Mouse (Mus musculus) layer of hippocampus, postnatal 25 days (tissue): ENCODE data around the gene Mpz. TPM values are rescaled to one million over a fixed set of nuclear protein-coding genes. Genes with fewer than 3 reads are reported as not detected.

Experiments used
- total RNA-seq, 2 experiments: library from RNA; stranded (reverse); gene quantifications; 2 replicates each; pipeline ENCODE4 v1.2.3; 2021

The Mpz gene
- total RNA-seq, 2 experiments from 2014 or later = not detected

Other genes with a start within 250 kb of the Mpz start
- gene Fcrlb, start 237.8 kb upstream of the Mpz start, total RNA-seq = under 1 TPM in 1 of 2 experiments, not detected in 1; 0.54 TPM
- not detected for gene Fcrla, start 223.1 kb upstream of the Mpz start, total RNA-seq
- gene Fcgr2b, start 174.2 kb upstream of the Mpz start, total RNA-seq = 1 to 10 TPM; 3.4 to 3.6 TPM
- under 1 TPM in 1 of 2 experiments, not detected in 1; 0.22 TPM for gene Fcgr4, start 131.8 kb upstream of the Mpz start, total RNA-seq
- 10 to 100 TPM; 12.1 to 14.0 TPM for gene Fcgr3, start 85.8 kb upstream of the Mpz start, total RNA-seq
- 1 to 10 TPM in 1 of 2 experiments, under 1 TPM in 1; 0.52 to 1.5 TPM for gene Cfap126, start 36.8 kb upstream of the Mpz start, total RNA-seq
- gene Sdhc, start 108 bp upstream of the Mpz start, total RNA-seq = 100 to 1,000 TPM; 204 to 220 TPM
- 10 to 100 TPM; 42.1 to 43.6 TPM for gene Pcp4l1, start 45.6 kb downstream of the Mpz start, total RNA-seq
- gene Nr1i3, start 63.3 kb downstream of the Mpz start, total RNA-seq = under 1 TPM; 0.12 to 0.15 TPM
- gene Tomm40l, start 71.8 kb downstream of the Mpz start, total RNA-seq = 10 to 100 TPM; 81.4 to 85.9 TPM
- gene Apoa2, start 74.3 kb downstream of the Mpz start, total RNA-seq = 1 to 10 TPM; 1.9 to 2.3 TPM
- 10 to 100 TPM; 13.1 to 15.8 TPM for gene Fcer1g, start 83.7 kb downstream of the Mpz start, total RNA-seq
- 10 to 100 TPM; 23.5 to 26.1 TPM for gene Adamts4, start 99.7 kb downstream of the Mpz start, total RNA-seq
- gene Ndufs2, start 100.7 kb downstream of the Mpz start, total RNA-seq = 100 to 1,000 TPM; 280 to 296 TPM
- gene B4galt3, start 119.6 kb downstream of the Mpz start, total RNA-seq = 10 to 100 TPM; 63.9 to 66.7 TPM
- 10 to 100 TPM; 21.9 to 33.4 TPM for gene Ppox, start 130.5 kb downstream of the Mpz start, total RNA-seq
- gene Usp21, start 137.3 kb downstream of the Mpz start, total RNA-seq = 10 to 100 TPM; 58.1 to 64.8 TPM
- gene Ufc1, start 144.3 kb downstream of the Mpz start, total RNA-seq = 100 to 1,000 TPM; 105 to 116 TPM
- 10 to 100 TPM; 34.6 to 35.4 TPM for gene Dedd, start 178.4 kb downstream of the Mpz start, total RNA-seq
- gene Nit1, start 194.9 kb downstream of the Mpz start, total RNA-seq = 10 to 100 TPM; 45.7 to 47.3 TPM
- gene Pfdn2, start 195.0 kb downstream of the Mpz start, total RNA-seq = 100 to 1,000 TPM; 163 to 173 TPM
- 1 to 10 TPM; 6.4 to 9.2 TPM for gene Klhdc9, start 210.1 kb downstream of the Mpz start, total RNA-seq
- gene Nectin4, start 219.4 kb downstream of the Mpz start, total RNA-seq = 1 to 10 TPM; 3.6 to 3.7 TPM
- gene Arhgap30, start 238.2 kb downstream of the Mpz start, total RNA-seq = 1 to 10 TPM; 1.8 to 2.0 TPM